Mouse (Mus musculus): ENCODE measurements around the gene Nol11.

Nol11 gene

GRCm38 (mm10) chr11:107188565-107189552 lies at the start of gene Nol11:
Gene Nol11, minus strand, starts transcription at chr11:107189381.
- peak; percentile 98 to 99 for DNase-seq (ENCODE audit: low spot score in 2 of 2)

- DNase-seq (ENCODE audit: low spot score in 2 of 2): no peak
These were observed 49.3 kb upstream of the Nol11 start for GRCm38 (mm10) chr11:107238506-107238905.

GRCm38 (mm10) chr11:107237532-107237931 lies 48.4 kb upstream of the Nol11 start:
- DNase-seq (ENCODE audit: low spot score in 2 of 2): no peak

GRCm38 (mm10) chr11:107233252-107233890 lies 44.2 kb upstream of the Nol11 start:
- no peak for DNase-seq (ENCODE audit: low spot score in 2 of 2)

GRCm38 (mm10) chr11:107230128-107230527 lies 40.9 kb upstream of the Nol11 start:
- no peak for DNase-seq (ENCODE audit: low spot score in 2 of 2)

GRCm38 (mm10) chr11:107226431-107226830 lies 37.2 kb upstream of the Nol11 start:
- no peak for DNase-seq (ENCODE audit: low spot score in 2 of 2)

- no peak for DNase-seq (ENCODE audit: low spot score in 2 of 2)
These were observed 36.8 kb upstream of the Nol11 start for GRCm38 (mm10) chr11:107226013-107226412.

GRCm38 (mm10) chr11:107225301-107225700 lies 36.1 kb upstream of the Nol11 start:
- DNase-seq (ENCODE audit: low spot score in 2 of 2): no peak

- DNase-seq (ENCODE audit: low spot score in 2 of 2): no peak
These were observed 34.6 kb upstream of the Nol11 start for GRCm38 (mm10) chr11:107223667-107224214.

- DNase-seq (ENCODE audit: low spot score in 2 of 2): no peak
These were observed 34.0 kb upstream of the Nol11 start for GRCm38 (mm10) chr11:107223169-107223561.

GRCm38 (mm10) chr11:107222531-107223168 lies 33.5 kb upstream of the Nol11 start:
- DNase-seq (ENCODE audit: low spot score in 2 of 2): no peak

- no peak for DNase-seq (ENCODE audit: low spot score in 2 of 2)
These were observed 25.9 kb upstream of the Nol11 start for GRCm38 (mm10) chr11:107215111-107215510.

GRCm38 (mm10) chr11:107213745-107214144 lies 24.6 kb upstream of the Nol11 start:
- no peak for DNase-seq (ENCODE audit: low spot score in 2 of 2)

- no peak for DNase-seq (ENCODE audit: low spot score in 2 of 2)
These were observed 20.6 kb upstream of the Nol11 start for GRCm38 (mm10) chr11:107209818-107210217.

- DNase-seq (ENCODE audit: low spot score in 2 of 2): no peak
These were observed 12.6 kb upstream of the Nol11 start for GRCm38 (mm10) chr11:107201773-107202172.

- DNase-seq (ENCODE audit: low spot score in 2 of 2): no peak
These were observed 10.1 kb upstream of the Nol11 start for GRCm38 (mm10) chr11:107199281-107199680.

GRCm38 (mm10) chr11:107195334-107195733 lies 6.2 kb upstream of the Nol11 start:
- DNase-seq (ENCODE audit: low spot score in 2 of 2): no peak

GRCm38 (mm10) chr11:107190376-107190775 lies 1.2 kb upstream of the Nol11 start:
- DNase-seq (ENCODE audit: low spot score in 2 of 2): peak in 1 of 2 experiments; percentile 45

- no peak for DNase-seq (ENCODE audit: low spot score in 2 of 2)
These were observed 5.4 kb downstream of the Nol11 start for GRCm38 (mm10) chr11:107183777-107184176.

- no peak for DNase-seq (ENCODE audit: low spot score in 2 of 2)
These were observed 28.0 kb downstream of the Nol11 start for GRCm38 (mm10) chr11:107161215-107161614.

GRCm38 (mm10) chr11:107159034-107159433 lies 30.1 kb downstream of the Nol11 start:
- no peak for DNase-seq (ENCODE audit: low spot score in 2 of 2)

Data from urinary bladder, postnatal 36 days (tissue).